Mouse (Mus musculus) forebrain, embryonic 14.5 days (tissue): ENCODE results near the gene Atxn7l1. TPM values are rescaled to one million over a fixed set of nuclear protein-coding genes. Genes with fewer than 3 reads are reported as not detected.

Experiments
- ATAC-seq: fragments of 200-750 bp; cut with Nextera tagmentation; 2 replicates; pipeline ENCODE4 v1.8.0; 2017; ENCODE audit warnings: mild to moderate bottlenecking, moderate library complexity
- DNase-seq: peaks from one replicate; pipeline ENCODE4 v3.0.0-alpha.2; 2015; ENCODE audit warnings: low spot score
- H3K27ac ChIP-seq: fragments of 300-500 bp; sonication (generic); 2 replicates; pipeline ENCODE4 v1.5.1; 2014; ENCODE audit warnings: low read depth, mild to moderate bottlenecking, control low read depth, low read length, moderate library complexity
- H3K27me3 ChIP-seq: fragments of 300-500 bp; sonication (generic); replicated peaks from 2 replicates; pipeline ENCODE4 v1.6.1; 2014; ENCODE audit warnings: low read length, control low read depth, mixed read lengths; ENCODE audit not compliant: control insufficient read depth, insufficient read depth
- H3K36me3 ChIP-seq: fragments of 300-500 bp; sonication (generic); 2 replicates; pipeline ENCODE4 v1.6.1; 2014; ENCODE audit warnings: low read length, control low read depth; ENCODE audit not compliant: control insufficient read depth, insufficient read depth
- H3K4me1 ChIP-seq: fragments of 300-500 bp; sonication (generic); 2 replicates; pipeline ENCODE4 v1.6.1; 2014; ENCODE audit warnings: antibody characterized with exemption, low read length, control low read depth; ENCODE audit not compliant: control insufficient read depth, insufficient read depth
- H3K4me2 ChIP-seq: fragments of 300-500 bp; sonication (generic); 2 replicates; pipeline ENCODE4 v1.6.1; 2014; ENCODE audit warnings: mild to moderate bottlenecking, control low read depth, low read length
- H3K4me3 ChIP-seq: fragments of 300-500 bp; sonication (generic); 2 replicates; pipeline ENCODE4 v1.5.1; 2014; ENCODE audit warnings: low read depth, low read length, control low read depth
- H3K9ac ChIP-seq: fragments of 300-500 bp; sonication (generic); 2 replicates; pipeline ENCODE4 v1.6.1; 2014; ENCODE audit warnings: mild to moderate bottlenecking, low read length, control low read depth, moderate library complexity
- H3K9me3 ChIP-seq: fragments of 300-500 bp; sonication (generic); replicated peaks from 2 replicates; pipeline ENCODE4 v1.6.1; 2016; ENCODE audit warnings: low read length, control low read depth, mixed read lengths; ENCODE audit not compliant: control insufficient read depth
- WGBS: fragments of 180-500 bp; shearing (Covaris S2); extraction: QIAGEN DNeasy Blood & Tissue Kit; methylation state at CpG from one replicate; pipeline ENCODE4 v1.1.7; 2014; 5-methylcytosine and 5-hydroxymethylcytosine counted together
- polyA plus RNA-seq: library from polyadenylated mRNA; unstranded; fragments of >200 nt; fragmentation: Nextera tagmentation; extraction: Ambion mirVana; gene quantifications from 2 replicates; pipeline ENCODE4 v1.2.1, GENCODE M21; 2014

Atxn7l1 gene
- polyA plus RNA-seq, 1 experiment from 2014 or later: 18.1 TPM

GRCm38 (mm10) chr12:33173720-33174141 is 26.2 kb downstream of the Atxn7l1 start:
- no peak for ATAC-seq
- Histone ChIP-seq H3K27me3 (no peaks in the 10 kb centered on the region), H3K9ac (no peak overlapping the region), H3K27ac (no peak overlapping the region), H3K36me3 (no peaks in the 10 kb centered on the region), H3K9me3 (no peaks in the 10 kb centered on the region), H3K4me1 (peaks cover 12% of the 10 kb centered on the region), H3K4me2 (no peak overlapping the region), H3K4me3 (no peak overlapping the region)
- 91% methylated on average over 8 of the region's 8 CpGs for WGBS
- DNase-seq: no peak

DNA sequence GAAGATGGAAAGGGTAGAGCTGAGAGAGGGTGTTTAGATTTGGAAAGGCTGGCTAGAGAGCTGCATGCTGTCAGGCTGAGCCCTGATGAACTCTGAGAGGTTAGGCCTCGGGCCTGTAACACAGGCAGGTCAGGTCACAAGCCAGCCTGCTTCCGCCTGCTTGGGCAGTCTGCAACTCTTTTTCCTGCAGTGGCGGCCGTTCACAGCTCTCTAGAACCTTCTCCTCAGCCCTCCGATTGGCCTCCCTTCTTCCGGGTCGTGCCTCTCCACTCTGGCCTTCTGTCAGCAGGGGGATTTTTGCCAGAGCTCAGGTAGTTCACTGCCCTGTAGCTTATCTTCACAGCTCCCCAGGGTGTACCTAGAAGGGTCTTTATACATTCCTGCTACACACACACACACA is 26.7 kb downstream of the Atxn7l1 start:
- DNase-seq (no peak), ATAC-seq (no peak)
- WGBS: 79% methylated on average over 7 of the region's 7 CpGs
- H3K27ac ChIP-seq: no peak overlapping the region
- H3K36me3 ChIP-seq: no peaks in the 10 kb centered on the region
- H3K9ac ChIP-seq: no peak overlapping the region
- H3K4me3 ChIP-seq: no peak overlapping the region
- H3K9me3 ChIP-seq: no peaks in the 10 kb centered on the region
- no peak overlapping the region for H3K4me2 ChIP-seq
- H3K4me1 ChIP-seq: peaks cover 12% of the 10 kb centered on the region
- no peaks in the 10 kb centered on the region for H3K27me3 ChIP-seq

DNA sequence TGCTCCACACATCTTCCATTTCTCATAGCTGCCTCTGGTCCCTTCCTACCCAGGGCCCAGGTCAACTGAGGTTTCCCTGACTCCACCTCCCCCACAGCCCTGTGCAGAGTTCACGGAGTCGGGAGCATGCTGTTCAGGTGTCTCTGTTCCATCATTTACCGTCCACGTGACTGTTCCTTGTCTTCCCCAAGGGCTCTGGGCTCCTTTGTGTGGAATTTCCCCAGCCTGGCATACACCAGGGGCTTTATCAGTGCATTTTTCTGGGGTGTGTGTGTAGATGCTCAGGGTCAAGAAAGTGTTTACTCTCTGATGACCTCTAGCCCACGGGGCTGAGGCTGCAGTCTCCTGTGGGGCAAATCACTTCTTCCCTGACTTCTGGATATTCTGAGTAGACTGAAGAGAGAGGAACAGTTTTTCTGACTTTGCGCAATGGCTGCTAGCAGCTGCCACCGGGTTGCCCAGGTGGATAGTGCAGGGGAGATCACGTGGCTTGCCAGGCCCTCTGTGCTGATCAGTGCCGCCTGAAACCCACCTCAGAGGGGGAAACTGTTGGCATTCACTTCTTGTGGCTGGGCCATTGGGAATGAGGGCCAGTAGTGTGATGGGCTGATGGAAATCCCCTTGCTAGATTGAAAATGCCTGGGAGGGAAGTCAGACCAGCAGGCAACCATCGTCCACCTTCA is 27.3 kb downstream of the Atxn7l1 start:
- WGBS: 82% methylated on average over 10 of the region's 10 CpGs
- ATAC-seq: no peak
- H3K9me3 ChIP-seq: no peaks in the 10 kb centered on the region

DNA sequence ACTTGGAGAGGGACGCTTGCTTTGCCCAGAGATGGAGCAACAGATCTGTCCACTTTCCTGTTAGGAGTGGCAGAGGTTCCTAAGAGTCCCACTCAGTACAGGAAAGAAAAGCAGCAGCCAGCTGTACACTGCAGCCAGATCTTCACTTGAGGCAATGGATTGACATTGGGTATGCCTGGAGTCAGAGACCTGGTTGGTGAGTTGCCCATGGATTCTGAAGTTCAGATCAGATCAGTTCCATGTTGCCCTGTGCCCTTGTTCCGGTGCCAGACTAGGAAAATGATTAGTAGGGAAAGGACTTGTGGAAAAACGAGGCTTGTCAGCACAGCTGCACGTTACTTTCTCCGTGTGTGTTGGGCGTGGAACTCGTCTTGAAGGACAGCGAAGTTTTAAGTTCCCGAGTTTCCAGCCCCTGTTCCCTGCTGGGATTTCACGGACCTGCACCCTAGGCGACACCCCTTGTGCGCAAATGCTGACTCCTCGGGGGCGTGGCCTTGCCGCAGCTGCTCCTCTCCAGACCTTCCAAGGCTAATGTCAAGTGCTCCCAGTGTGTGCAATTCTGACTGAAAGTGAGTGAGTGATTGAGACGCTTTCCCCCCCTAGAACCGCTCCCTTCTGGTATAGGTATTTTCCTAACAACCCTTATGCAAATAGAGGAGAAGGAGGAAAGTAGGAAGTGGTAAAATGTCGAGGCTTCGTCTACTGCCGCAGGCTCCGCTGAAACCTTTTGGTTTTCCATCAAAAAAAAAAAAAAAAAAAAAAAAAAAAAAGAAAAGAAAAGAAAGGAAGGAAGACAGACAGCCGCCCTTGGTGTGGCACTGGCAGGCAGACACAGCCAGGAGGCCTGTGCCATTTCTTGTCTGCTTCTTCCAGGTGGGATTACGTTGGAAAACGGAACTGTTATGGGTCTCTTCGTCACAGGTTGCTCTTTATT is 28.4 kb downstream of the Atxn7l1 start:
- H3K9ac ChIP-seq: peak overlapping the region; percentile 36
- H3K4me2 ChIP-seq: peak overlapping the region; percentile 47
- WGBS: 12% methylated on average over 25 of the region's 25 CpGs

More for the DNA sequence above, 27.3 kb downstream of the Atxn7l1 start:
- Histone ChIP-seq H3K4me1 (peaks cover 12% of the 10 kb centered on the region), H3K4me3 (no peak overlapping the region), H3K27ac (no peak overlapping the region), H3K9ac (no peak overlapping the region), H3K36me3 (no peaks in the 10 kb centered on the region), H3K27me3 (no peaks in the 10 kb centered on the region), H3K4me2 (no peak overlapping the region)
- no peak for DNase-seq

DNA sequence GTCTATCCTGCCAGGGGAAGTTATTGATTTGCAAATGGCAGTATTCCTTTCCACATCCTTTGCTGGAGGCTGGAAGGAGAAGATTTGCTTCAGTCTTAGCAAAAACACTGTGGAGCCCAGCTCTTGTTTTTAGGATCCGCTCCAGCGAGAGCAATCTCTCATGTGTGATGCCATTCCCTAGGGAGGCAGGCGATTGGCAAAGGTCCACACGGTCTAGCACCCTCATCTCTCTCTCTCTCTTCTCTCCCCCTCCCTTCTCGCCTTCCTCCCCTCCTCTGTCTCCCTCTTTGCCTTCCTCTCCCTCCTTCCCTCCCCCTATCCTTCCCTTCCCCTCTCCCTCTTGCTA is 29.0 kb downstream of the Atxn7l1 start:
- no peaks in the 10 kb centered on the region for H3K9me3 ChIP-seq
- peak overlapping the region; percentile 47 for H3K4me2 ChIP-seq
- H3K27ac ChIP-seq: peak overlapping the region; percentile 63; the same call in 1 of the 2 replicates
- peak overlapping the region; percentile 36; the same call in 1 of the 2 replicates for H3K9ac ChIP-seq
- 16% methylated on average over 5 of the region's 5 CpGs for WGBS
- DNase-seq (peak; percentile 82), ATAC-seq (peak; percentile 66)
- H3K27me3 ChIP-seq: no peaks in the 10 kb centered on the region
- no peaks in the 10 kb centered on the region for H3K36me3 ChIP-seq
- H3K4me1 ChIP-seq: peaks cover 12% of the 10 kb centered on the region
- H3K4me3 ChIP-seq: no peak overlapping the region

More for the DNA sequence above, 28.4 kb downstream of the Atxn7l1 start:
- Histone ChIP-seq H3K36me3 (no peaks in the 10 kb centered on the region), H3K27me3 (no peaks in the 10 kb centered on the region), H3K4me3 (peak overlapping the region; percentile 9; the same call in 1 of the 2 replicates), H3K27ac (peak overlapping the region; percentile 63; the same call in 1 of the 2 replicates), H3K4me1 (peaks cover 12% of the 10 kb centered on the region), H3K9me3 (no peaks in the 10 kb centered on the region)
- peak; percentile 70 for ATAC-seq
- DNase-seq: peak; percentile 62

GRCm38 (mm10) chr12:33180421-33180820 is 32.9 kb downstream of the Atxn7l1 start:
- Histone ChIP-seq H3K36me3 (no peaks in the 10 kb centered on the region), H3K4me3 (no peak overlapping the region), H3K27me3 (no peaks in the 10 kb centered on the region), H3K9me3 (no peaks in the 10 kb centered on the region), H3K4me2 (no peak overlapping the region), H3K27ac (no peak overlapping the region), H3K4me1 (peaks cover 12% of the 10 kb centered on the region), H3K9ac (no peak overlapping the region)
- DNase-seq: no peak
- no peak for ATAC-seq
- WGBS: 95% methylated on average over 2 of the region's 2 CpGs

GRCm38 (mm10) chr12:33181875-33182274 is 34.4 kb downstream of the Atxn7l1 start:
- Histone ChIP-seq H3K27ac (no peak overlapping the region), H3K4me2 (no peak overlapping the region), H3K4me3 (no peak overlapping the region), H3K9me3 (no peaks in the 10 kb centered on the region), H3K36me3 (no peaks in the 10 kb centered on the region), H3K9ac (no peak overlapping the region), H3K4me1 (peaks cover 4% of the 10 kb centered on the region), H3K27me3 (no peaks in the 10 kb centered on the region)
- 92% methylated on average over 4 of the region's 4 CpGs for WGBS
- ATAC-seq (no peak), DNase-seq (no peak)

- H3K36me3 ChIP-seq: no peaks in the 10 kb centered on the region
- DNase-seq (no peak), ATAC-seq (peak; percentile 59)
- no peaks in the 10 kb centered on the region for H3K27me3 ChIP-seq
- no peak overlapping the region for H3K4me3 ChIP-seq
- WGBS: 53% methylated on average over 11 of the region's 11 CpGs
- no peak overlapping the region for H3K4me2 ChIP-seq
- no peaks in the 10 kb centered on the region for H3K9me3 ChIP-seq
- H3K27ac ChIP-seq: no peak overlapping the region
- no peak overlapping the region for H3K9ac ChIP-seq
- peaks cover 3% of the 10 kb centered on the region; the same call in 1 of the 2 replicates for H3K4me1 ChIP-seq
Measured at GRCm38 (mm10) chr12:33182428-33183137, 35.1 kb downstream of the Atxn7l1 start.
